Mouse (Mus musculus) mouse trophoblast stem cell (cell line): ENCODE data around the gene Foxq1.

Experiments used
- in situ Hi-C, 2 experiments: fragments of 300-500 bp; cut with MseI, MboI; formaldehyde crosslinking; loops; 2 replicates in 1 of 2; 3 replicates in 1 of 2; pipeline ENCODE4 v1.15.1; 2025

Foxq1 gene

GRCm38 (mm10) chr13:31555834-31556233, at the start of gene Foxq1:
Foxq1 (plus strand) TSS chr13:31556134.
- in situ Hi-C loops = no loop called here

- in situ Hi-C loops = no loop called here
Measured at GRCm38 (mm10) chr13:31506494-31507167, 49.3 kb upstream of the Foxq1 start.

- in situ Hi-C loops = no loop called here
Measured at GRCm38 (mm10) chr13:31515261-31515660, 40.7 kb upstream of the Foxq1 start.

GRCm38 (mm10) chr13:31518411-31518886, 37.5 kb upstream of the Foxq1 start:
- in situ Hi-C loops = no loop called here

DNA sequence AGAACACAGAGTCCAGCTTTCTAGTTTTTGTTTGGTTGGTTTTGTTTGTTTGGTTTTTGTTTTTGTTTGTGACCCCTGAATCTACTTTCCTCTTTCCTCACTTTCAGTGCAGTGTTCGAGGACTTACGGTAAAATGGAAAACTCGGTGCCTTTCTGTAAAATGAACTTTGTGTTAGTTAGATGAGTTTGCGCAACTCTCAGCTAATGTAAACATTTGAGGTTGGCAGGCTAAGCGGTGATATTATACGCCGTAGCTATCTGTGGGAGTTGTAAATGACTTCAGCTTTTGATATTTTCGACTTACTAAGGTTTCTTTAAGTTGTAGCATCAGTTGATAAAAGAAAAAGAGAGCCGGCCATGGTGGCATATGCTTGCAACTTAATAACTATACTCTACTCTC, 37.0 kb upstream of the Foxq1 start:
- in situ Hi-C loops = no loop called here

GRCm38 (mm10) chr13:31524976-31525375, 31.0 kb upstream of the Foxq1 start:
- in situ Hi-C loops = no loop called here

DNA sequence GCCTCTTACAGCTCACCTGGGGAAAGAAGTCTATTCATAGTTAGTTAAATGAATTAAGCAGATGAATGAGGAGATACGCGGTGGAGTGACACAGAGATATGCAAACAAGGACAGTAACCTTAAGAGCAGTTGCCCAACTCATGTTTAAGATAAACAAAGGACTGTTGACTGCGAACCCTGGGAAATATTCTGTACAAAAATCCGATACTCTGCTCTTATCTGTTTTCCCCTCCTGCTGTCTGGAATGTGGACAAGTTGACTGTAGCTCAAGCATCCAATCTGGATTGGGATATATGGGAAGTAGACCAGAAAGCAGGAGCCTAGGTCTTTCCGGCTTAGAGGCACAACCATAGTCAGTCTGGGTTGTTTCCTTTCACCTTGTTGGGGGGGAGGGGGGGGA, 24.7 kb upstream of the Foxq1 start:
- in situ Hi-C loops = no loop called here

DNA sequence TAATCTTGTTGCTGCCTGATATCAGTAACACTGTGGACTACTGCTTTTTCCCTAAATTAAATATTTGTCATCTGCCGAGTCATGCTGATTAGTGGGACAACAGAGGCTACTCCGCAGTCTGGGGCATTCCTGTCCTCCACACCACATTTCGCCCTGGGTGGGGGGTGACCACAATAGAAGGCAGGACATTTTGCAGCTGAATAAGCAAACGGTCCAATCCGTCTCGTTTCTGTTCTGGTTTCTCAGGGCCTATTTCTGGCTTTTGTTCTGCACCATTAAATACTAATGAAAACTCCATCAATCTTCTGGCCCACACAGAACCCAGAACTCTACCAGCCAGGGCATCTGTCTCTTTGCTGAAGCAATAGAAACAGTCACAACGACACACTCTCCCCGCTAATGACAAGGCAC, 24.3 kb upstream of the Foxq1 start:
- in situ Hi-C loops = no loop called here

GRCm38 (mm10) chr13:31534726-31535125, 21.2 kb upstream of the Foxq1 start:
- in situ Hi-C loops = no loop called here

GRCm38 (mm10) chr13:31543021-31543420, 12.9 kb upstream of the Foxq1 start:
- in situ Hi-C loops = no loop called here

- in situ Hi-C loops = no loop called here
Measured at GRCm38 (mm10) chr13:31546784-31547183, 9.2 kb upstream of the Foxq1 start.

DNA sequence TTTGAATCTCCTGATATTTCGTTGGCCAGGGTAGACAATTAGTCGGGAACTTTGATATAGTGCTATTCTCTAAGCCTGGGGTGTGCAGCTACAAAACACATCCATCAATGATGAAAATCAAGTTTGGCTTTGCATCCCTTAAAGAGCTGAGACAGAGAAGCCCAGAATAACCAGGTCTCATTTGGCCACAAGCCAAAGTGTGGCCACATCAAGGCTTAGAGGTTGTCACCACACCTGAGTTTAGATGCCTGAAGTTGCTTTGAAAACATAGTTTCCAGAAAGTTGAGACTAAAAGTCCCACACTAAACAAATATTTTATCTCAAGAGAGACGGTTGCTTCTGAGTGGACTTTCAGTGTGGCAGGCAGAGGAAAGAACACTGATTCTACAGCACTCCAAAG, 8.7 kb upstream of the Foxq1 start:
- in situ Hi-C loops = no loop called here

GRCm38 (mm10) chr13:31547610-31548009, 8.3 kb upstream of the Foxq1 start:
- in situ Hi-C loops = no loop called here

DNA sequence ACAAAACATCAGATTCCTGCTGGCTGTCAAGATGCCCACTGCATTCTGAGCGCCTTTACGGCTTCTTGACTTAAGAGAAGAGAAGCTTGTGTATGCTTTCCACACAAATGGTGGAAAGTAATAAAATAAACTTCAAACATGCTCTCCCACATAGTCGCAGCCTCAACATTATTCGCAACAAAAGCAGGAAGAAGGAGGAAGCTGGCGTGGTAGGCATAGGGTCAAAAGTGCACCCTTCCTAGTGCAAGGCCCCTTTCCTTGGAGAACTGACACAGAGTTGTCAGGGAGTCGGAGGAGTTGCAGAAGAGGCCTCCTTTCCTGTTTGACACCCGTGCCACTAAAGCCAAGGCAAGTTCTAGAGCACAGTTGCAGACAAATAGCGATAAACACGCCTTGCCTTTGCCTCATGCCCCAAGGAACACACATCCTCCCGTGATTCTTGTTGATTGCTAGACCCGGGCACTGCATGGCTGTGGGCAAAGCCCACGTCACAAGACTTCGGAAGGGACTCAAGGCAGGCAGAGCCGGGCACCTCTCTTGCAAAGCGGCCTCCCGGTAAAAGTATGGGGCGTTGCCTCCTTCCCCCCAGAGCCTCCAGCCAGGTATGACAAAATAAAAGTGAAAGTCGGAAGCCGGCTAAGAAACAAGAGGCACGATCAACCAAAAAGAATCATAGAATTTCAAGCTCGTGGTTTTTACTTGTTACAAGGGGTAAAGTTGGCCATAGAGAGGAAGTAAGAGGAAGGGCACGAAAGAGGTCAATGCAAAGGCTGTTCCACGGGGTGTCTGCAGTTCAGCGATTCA, 1.2 kb downstream of the Foxq1 start:
- in situ Hi-C loops = no loop called here

DNA sequence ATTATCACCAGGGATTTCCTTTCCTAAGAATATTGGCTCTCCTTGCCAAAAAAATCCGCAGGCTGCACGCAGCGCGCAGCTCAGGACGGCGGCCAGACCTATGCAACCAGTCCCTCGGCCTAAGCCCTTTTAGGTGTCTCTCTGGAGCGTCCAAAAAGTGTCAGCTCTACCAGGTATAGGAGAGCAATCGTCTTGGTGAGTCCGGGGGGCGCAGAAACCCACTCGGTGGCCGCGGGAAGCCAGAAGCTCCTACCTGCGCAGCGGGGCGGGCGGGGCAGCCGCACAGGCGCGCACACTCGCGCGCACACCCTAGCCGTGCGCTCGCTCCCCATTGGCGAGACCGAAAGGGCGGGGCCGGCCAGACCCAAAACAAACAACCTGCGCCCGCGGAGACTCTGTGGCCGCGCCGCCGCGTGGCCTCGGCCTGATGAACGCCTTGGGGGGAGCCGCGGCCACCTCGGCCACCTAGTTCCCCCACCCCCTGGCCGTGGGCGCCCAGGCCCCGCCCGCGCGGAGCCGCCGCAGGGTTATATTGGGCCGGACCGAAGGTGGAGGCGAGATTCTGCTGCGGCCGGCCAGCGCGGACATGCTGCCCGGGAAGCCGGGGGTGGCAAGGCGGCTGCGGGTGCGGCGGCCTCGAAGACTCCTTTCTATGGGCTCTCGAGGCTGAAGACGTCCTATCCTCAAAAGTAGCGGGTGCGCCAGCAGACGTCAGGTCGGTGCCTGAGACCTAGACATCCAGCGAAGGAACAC, 2.0 kb downstream of the Foxq1 start:
- in situ Hi-C loops = no loop called here

GRCm38 (mm10) chr13:31558521-31559418, 2.8 kb downstream of the Foxq1 start, which contains the start of gene A530084C06Rik:
A530084C06Rik (minus strand) TSS chr13:31559333.
- in situ Hi-C loops = no loop called here

DNA sequence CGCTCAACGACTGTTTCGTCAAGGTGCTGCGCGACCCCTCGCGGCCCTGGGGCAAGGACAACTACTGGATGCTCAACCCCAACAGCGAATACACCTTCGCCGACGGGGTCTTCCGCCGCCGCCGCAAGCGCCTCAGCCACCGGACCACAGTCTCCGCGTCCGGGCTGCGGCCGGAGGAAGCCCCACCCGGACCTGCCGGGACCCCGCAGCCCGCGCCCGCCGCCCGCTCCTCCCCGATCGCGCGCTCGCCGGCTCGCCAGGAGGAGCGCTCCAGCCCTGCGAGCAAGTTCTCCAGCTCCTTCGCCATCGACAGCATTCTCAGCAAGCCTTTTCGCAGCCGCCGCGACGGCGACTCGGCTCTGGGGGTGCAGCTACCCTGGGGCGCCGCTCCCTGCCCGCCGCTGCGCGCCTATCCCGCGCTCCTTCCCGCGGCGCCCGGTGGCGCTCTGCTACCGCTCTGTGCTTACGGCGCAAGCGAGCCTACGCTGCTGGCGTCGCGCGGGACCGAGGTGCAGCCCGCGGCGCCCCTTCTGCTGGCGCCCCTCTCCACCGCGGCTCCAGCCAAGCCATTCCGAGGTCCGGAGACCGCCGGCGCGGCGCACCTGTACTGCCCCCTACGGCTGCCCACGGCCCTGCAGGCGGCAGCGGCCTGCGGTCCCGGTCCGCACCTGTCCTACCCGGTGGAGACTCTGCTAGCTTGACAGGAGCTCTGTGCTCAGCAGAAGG, 3.6 kb downstream of the Foxq1 start:
- in situ Hi-C loops = no loop called here

GRCm38 (mm10) chr13:31564394-31564793, 8.5 kb downstream of the Foxq1 start:
- in situ Hi-C loops = no loop called here

- in situ Hi-C loops = no loop called here
Measured at GRCm38 (mm10) chr13:31567099-31567498, 11.2 kb downstream of the Foxq1 start.

DNA sequence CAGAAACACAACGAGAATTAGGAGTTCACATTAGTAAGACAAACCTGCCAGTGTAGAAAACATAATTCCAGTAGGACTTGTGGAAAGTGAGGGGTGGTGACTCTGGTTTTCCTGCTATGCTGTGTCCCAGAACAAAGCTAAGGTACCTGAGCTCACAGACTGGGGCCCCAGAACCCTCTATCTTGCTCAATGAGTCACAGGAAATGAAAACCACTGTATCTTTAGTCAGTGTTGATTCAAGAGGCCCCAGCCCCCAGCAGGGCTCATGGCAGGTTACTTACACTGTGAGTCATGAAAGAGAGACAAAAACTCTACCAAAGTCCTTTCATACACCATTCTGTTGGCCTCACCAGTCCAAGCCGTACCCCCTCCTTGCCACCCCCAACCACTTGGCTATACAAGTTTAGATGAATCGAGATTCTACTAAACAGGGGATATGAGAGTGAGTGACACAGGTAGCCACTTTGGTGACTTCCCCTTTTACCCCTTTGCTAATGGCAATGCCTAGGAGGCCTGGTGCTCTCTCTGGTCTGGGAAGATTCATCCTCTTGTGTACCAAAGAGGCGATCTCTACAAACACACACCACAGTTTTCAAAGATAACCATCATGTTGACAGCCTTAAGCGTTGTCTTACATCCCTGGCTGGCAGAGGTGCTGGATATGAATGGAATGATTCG, 11.8 kb downstream of the Foxq1 start:
- in situ Hi-C loops = no loop called here
